Mouse (Mus musculus): ENCODE results near the gene Tgif2.
"Not testable (repeated sequence)": the region's sequence is repeated elsewhere in the genome, so short reads cannot be mapped to it uniquely, and the experiment has no call there.

Tgif2 gene

GRCm38 (mm10) chr2:156839319-156840191 lies at the start of gene Tgif2:
TSS of gene Tgif2 (plus strand) at chr2:156840007.
- peak; percentile 91 to 96 for DNase-seq

- no peak for DNase-seq
Measured at GRCm38 (mm10) chr2:156798516-156798915, 41.3 kb upstream of the Tgif2 start.

GRCm38 (mm10) chr2:156801045-156801444 lies 38.8 kb upstream of the Tgif2 start:
- no peak for DNase-seq

- not testable (repeated sequence) for DNase-seq
Measured at GRCm38 (mm10) chr2:156802116-156802515, 37.7 kb upstream of the Tgif2 start.

GRCm38 (mm10) chr2:156803698-156804372 lies 36.0 kb upstream of the Tgif2 start:
- DNase-seq = no peak

- no peak for DNase-seq
Measured at GRCm38 (mm10) chr2:156804589-156804988, 35.2 kb upstream of the Tgif2 start.

GRCm38 (mm10) chr2:156806886-156807285 lies 32.9 kb upstream of the Tgif2 start:
- no peak for DNase-seq

- DNase-seq = peak; percentile 49 to 81
Measured at GRCm38 (mm10) chr2:156809579-156809978, 30.2 kb upstream of the Tgif2 start.

GRCm38 (mm10) chr2:156810716-156811115 lies 29.1 kb upstream of the Tgif2 start:
- peak in 1 of 2 experiments; percentile 31 for DNase-seq

- DNase-seq = no peak
Measured at GRCm38 (mm10) chr2:156811556-156811955, 28.3 kb upstream of the Tgif2 start.

GRCm38 (mm10) chr2:156814344-156814801 lies 25.4 kb upstream of the Tgif2 start:
- peak; percentile 34 to 42 for DNase-seq

- DNase-seq = no peak
Measured at GRCm38 (mm10) chr2:156814893-156815292, 24.9 kb upstream of the Tgif2 start.

GRCm38 (mm10) chr2:156815412-156815811 lies 24.4 kb upstream of the Tgif2 start:
- DNase-seq = no peak

- no peak for DNase-seq
Measured at GRCm38 (mm10) chr2:156816116-156816515, 23.7 kb upstream of the Tgif2 start.

- DNase-seq = not testable (repeated sequence)
Measured at GRCm38 (mm10) chr2:156825128-156825527, 14.7 kb upstream of the Tgif2 start.

GRCm38 (mm10) chr2:156834336-156834735 lies 5.5 kb upstream of the Tgif2 start:
- DNase-seq = no peak

- DNase-seq = no peak
Measured at GRCm38 (mm10) chr2:156838839-156839238, 968 bp upstream of the Tgif2 start.

- DNase-seq = peak; percentile 56 to 63
Measured at GRCm38 (mm10) chr2:156840301-156841027, 657 bp downstream of the Tgif2 start.

GRCm38 (mm10) chr2:156841028-156841840 lies 1.4 kb downstream of the Tgif2 start:
- DNase-seq = peak; percentile 75 to 83

- peak; percentile 62 to 68 for DNase-seq
Measured at GRCm38 (mm10) chr2:156841841-156842706, 2.3 kb downstream of the Tgif2 start.

GRCm38 (mm10) chr2:156842711-156843110 lies 2.9 kb downstream of the Tgif2 start:
- no peak for DNase-seq

Data from lung, postnatal 4 days (tissue).